Mouse (Mus musculus): ENCODE data around the gene Ddah2.

Gene Ddah2

DNA sequence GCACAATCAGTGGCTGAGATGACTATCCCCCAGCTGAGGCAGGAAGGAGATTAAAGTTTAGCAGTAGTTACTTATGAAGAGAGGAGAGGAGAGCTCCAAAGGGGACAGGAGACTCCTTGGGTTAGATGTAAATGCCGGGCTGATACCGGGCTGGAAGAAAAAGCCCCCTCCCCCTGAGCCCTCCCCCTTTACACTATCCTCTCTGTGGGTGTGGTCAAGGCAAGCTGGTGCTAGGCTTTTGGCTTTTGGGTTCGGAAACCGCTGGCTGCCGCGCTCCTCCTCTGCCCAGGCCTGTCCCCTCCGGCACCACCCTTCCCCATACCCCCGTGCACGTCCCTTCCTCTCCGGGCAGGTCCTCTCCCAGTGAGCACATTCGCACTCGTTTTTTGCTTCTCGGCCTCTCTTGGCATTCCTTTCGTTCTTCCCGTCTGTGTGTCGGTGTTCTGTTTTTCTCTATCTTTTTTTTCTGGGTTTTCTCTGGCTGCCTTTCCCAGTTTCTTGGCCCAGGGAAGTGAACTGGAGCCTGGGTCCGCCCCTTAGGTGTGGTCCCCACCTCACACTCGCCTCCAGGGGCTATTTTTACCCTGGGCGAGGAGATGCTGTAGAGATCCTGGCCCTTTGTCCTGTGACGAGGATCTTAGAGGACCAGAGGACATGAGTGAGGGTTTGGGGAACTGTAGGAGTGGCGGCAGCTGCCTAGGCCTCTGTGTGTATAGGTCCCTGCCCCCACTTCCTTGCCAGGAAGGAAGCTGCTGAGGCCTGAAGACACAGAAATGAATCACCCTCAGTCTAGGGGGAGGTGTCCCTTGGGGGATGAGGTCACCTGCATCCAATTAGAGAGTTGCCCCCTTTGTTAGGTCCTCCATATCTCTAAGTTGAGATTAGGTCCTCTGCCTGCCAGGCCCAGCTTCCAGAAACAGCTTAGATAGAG, 7.4 kb upstream of the Ddah2 start:
- DNase-seq (ENCODE audit: low spot score), result peak; percentile 90

DNA sequence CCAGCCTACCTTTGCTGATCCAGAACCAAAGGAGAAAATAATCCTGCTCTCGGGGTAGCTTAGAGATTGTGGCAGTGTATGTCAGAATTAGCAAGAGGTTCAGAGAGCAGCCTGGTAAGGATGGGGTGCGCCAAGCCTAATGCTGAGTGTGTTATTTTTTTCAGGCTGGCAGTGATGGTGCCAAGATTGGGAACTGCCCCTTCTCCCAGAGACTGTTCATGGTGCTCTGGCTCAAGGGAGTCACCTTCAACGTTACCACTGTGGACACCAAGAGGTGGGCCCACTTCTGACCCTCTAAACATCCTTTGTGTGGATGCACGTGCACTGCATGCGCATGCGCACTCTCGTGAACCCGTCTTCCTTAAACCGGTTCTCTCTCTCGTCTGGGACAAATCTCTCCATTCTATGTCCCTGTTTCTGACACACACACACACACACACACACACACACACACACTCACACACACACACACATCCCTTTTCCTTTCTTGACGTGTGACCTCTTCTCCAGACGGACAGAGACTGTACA, 6.5 kb upstream of the Ddah2 start:
- no peak for DNase-seq (ENCODE audit: low spot score)

DNA sequence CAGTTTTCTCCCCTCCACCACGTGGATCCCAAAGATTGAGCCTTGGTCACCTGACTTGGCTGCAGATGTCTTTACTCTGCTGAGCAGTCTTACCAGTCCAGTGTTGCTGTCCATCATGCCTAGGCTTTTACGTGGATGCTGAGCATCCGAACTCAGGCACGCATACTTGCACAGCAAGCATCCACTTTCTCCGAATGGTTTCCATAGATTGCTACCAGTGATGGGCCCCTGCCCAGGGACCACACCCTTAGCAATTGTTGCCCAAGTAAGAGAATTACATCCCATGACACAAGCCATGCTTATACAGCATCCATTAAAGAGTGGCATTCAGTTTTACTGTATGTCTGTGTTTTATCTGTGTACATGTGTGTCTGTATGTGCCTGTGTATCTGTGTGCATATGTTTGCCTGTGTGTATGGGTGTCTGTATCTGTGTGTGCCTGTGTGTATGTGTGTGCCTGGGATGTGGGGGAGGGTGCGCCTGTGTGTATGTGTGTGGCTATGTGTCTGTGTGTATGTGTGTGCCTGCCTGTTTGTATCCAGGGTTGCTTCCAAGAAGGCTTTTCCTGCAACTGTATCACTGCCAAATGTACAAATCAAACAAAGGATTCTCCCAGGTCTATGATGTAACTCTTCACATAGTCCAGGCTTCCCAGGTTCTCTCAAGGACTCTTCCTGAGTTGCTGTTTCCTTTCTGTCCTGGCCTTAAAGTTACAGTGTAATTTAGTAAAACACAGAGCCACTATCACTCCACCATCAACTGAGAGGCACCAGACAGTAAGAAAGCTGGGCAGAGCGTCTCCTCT, 2.9 kb upstream of the Ddah2 start:
- DNase-seq (ENCODE audit: low spot score), result peak; percentile 43

DNA sequence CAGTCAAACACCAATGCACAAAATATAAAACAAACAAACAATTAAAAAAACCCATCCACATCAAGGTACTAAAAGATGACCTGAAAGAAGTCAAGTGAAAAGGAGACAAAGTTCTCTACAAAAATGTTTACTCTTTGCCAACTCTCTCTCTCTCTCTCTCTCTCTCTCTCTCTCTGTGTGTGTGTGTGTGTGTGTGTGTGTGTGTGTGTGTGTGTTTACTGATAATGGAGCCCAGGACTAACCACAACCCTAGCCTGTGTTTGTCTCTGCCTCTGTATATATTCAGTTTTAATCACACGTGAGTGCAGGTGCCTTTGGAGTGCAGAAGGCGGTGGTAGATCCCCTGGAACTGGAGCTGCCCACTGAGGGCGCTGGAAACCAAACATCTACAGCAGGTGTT, 1.7 kb upstream of the Ddah2 start:
- DNase-seq (ENCODE audit: low spot score), result no peak

DNA sequence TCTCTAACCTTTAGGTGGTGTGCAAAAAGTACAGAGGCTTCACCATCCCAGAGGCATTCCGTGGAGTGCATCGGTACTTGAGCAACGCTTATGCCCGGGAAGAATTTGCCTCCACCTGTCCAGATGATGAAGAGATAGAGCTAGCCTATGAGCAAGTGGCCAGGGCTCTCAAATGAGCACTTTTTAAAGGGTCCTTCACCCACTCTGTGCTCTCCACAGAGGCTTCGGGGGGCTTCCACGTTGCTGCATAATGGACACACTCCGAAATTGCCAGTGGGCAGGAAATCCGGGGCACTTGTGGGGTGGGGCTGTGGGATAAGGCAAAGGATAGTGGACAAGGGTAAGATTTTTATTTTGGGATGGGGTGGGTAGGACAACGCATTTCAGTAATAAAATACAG, 519 bp upstream of the Ddah2 start:
- DNase-seq (ENCODE audit: low spot score), result no peak

DNA sequence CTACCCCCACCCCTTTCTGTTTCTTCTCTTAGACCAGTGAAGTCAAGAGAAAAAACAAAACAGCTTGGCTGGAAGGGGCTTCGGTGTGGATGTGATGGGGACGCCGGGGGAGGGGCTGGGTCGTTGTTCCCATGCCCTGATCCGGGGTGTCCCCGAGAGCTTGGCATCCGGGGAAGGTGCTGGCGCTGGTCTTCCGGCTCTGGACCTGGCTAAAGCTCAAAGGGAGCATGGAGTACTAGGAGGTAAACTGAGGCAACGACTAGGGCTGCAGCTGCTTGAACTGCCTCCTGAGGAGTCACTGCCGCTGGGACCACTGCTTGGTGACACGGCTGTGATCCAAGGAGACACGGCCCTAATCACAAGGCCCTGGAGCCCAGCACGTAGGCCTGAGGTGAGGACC, 1.2 kb downstream of the Ddah2 start:
- no peak for DNase-seq (ENCODE audit: low spot score)

DNA sequence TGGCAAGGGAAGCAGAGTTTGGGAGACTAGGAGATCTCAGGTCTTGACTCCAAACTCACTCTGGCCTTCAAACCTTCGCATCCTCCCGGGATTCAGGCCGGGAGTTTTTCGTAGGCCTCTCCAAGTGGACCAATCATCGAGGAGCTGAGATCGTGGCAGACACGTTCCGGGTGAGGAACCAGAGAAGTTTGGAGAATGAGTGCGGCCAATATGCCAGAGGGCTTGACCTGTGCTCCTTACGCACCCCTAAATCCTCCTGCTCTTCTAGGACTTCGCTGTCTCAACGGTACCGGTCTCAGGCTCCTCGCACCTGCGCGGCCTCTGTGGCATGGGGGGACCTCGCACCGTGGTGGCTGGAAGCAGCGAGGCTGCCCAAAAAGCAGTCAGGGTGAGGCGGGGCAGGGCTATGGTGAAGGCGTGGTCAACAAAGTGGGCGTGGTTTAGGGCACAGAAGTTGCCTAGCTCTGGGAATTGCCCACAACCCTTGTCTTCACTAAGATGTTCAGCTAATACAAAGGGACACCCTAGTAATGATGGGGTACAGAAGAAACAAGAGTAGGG, 2.0 kb downstream of the Ddah2 start:
- DNase-seq (ENCODE audit: low spot score), result no peak

DNA sequence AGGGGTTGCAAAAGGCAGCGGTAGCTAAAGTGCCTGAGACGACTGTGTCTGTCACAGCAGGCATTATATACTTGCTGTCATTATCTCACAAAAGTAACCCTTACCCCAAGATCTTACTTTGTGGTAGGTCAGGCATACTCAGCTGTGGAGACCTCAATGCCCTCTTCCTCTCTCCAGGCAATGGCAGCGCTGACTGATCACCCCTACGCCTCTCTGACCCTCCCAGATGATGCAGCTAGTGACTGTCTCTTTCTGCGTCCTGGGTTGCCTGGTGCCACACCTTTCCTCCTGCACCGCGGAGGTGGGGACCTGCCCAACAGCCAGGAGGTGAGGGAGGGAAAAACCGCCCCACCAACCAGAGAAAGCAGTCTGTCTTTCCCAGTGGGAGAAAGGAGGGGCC, 2.5 kb downstream of the Ddah2 start:
- no peak for DNase-seq (ENCODE audit: low spot score)

DNA sequence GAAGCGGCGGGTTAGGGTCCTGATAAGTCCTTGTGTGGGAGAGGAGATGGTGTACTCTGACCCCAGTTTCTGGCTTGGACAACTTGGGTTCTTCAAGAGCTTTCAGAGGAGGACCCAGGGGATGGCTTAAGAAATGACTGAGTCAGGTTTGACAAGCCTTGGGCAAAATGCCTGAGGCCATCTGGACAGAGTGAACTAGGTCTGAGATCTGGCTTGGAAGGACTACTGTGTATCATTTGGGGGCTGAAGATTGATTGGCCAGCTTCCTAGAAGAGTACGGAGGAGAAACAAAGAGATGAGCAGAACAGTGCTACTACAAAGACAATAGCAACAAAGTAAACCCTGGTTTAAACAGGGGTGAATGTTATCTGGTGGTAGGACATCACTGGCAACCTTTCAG, 4.6 kb downstream of the Ddah2 start:
- DNase-seq (ENCODE audit: low spot score), result peak; percentile 63

DNA sequence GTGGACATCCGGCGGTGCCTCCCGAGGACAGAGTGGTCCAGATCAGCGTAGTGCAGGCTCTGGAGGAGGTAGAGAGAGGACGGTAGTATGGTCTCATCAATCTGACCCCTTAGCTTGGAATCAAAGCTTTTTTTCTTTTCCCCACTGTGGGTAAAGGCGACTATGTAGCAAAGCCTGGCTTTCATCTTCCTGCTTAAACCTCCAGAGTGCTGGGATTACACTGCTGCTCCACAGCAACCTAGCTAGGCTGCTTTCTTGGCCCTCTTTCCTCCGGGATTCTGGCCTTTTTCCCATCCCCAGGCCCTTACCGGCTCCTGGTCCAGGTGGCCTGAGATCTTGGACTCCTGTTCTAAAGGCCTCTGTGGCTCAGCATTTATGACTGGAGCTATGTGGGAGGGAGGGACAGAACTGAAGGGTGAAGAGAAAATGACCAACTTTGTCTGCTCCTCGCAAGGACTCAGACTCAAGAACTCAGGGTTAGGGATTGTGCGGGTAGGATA, 5.6 kb downstream of the Ddah2 start:
- DNase-seq (ENCODE audit: low spot score), result no peak

DNA sequence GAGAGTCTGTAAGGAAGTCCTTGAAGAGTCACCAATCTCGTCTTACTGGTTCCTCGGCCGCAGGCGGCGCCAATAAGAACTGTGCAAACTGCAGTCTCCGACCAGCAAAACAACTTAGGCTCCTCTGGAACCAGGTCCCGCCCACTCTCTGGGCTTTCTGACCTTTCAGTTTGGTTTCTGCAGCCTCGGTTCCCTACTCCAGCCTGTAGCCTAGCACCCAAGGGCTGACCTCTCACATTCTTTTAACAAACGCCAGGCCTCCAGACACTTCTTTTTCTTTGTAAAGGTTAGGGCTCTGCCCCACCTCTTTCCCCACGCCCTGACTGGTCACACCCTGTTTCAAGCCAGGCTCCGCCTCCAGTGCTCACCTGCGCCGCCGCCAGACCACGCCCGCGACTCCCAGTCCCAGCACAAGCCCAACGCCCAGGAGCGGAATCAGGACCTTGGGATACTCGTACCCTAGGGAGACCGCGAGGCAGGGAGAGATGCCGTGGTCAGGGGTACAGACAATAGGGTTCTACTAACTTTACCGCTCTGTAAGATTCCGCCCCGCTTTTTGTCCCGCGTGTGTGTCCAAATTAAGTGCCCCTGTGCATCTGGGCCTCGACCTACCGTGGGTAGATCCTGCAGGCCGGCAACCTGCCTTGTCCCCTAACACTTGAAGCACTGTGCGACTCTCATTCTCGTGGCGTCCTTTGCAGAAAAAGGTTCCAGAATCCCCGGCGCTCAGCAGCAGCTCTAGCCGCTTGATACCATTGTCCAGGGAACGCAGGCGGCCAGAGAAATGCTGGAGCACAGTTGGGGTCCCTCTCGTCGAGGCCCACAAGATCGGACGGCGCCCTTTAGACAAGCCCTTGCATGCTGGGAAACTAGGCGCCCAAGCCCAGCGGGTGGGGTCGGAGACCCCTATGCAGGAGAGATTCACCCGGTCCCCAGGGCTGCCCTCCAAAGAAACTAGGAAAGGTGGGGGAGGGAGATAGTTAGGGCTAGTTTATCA, 6.4 kb downstream of the Ddah2 start, which contains the start of gene Ly6g6c:
Gene Ly6g6c, plus strand, starts transcription at position 438 of the 997 bp plus-strand sequence.
- no peak for DNase-seq (ENCODE audit: low spot score)

DNA sequence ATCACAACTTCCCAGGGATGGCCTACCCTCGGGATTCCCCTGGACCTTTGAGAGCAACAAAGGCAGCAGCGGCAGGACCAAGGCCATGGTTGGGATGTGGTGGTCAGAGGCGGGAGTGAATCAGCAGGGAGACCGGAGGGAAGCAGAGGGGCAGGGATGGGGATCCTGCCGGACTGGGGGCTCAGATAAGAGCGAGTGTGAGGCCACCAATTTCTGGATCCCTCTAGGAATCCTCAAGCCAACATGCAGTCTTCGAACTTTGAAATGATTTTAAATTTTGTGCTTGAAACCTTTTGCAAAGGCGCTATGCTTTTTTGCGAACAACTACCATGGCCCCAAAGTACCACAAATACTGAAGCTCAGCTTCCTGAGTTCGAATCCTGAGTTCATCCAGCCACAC, 7.2 kb downstream of the Ddah2 start, which contains the start of gene Mpig6b:
Gene Mpig6b, minus strand, starts transcription at position 101 of the 400 bp plus-strand sequence.
- no peak for DNase-seq (ENCODE audit: low spot score)

DNA sequence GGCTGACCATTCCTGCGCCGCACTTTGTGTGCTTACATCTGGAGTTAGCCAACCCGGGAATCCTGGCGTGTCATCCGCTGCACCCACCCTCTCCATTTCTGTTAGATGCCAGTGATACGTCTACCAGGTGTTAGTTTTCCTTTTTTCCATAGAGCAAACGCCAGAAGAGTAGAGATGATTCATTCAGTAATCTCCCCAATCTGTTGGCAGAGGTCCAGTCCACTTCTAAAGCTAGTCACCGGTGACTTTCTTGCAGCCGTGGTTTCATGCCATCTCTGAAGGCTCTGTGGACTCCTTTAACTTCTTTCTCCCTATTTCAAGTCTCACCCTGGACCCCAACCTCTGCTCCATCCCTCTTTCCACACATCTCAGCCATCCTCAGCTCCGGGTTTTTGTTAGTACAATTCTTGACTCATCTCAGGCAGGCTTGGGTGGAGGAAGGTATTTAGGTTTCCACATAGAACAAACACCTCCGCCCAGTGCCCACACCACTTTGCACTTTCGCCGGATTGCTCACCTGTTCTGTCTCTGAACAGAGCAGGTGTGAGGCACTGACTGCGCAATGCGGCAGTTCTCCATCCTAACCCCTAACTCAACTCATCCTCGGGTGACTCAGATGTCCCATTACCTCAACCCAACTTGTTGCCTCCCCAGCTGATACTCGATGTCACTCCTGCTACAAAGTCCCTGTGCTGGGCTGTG, 9.5 kb downstream of the Ddah2 start:
- peak; percentile 71 for DNase-seq (ENCODE audit: low spot score)

DNA sequence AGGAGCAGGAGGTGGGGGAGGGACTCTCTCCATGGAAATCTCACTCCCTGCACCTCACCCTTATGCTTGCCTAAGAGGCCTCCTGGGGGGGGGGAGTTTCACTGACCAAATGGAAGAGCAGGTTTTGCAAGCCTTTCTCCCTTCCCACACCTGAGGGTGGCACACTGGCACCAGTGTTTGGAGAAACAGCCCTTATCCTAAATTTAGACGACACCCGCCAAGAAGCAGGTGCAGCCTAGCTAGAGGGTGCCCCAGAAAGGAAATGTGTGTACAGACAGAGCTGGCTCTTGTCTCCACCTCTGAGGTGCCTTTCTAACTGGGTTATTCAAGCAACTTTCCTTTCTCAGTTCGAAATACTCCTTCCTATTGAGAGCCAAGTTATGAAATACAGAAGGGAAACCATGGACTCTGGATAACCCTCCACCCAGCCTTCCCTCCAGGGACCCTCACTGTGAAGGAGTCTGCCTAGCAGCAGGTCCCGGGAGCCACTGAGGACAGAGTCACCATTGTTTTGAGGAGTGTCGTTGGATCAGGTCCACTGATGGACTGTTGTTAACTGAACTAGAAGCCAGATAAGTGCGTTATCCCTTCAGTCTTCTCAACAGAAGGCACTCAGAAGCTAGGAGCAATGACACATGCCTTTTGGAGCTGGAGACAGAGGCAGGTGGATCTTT, 11.9 kb downstream of the Ddah2 start:
- no peak for DNase-seq (ENCODE audit: low spot score)

DNA sequence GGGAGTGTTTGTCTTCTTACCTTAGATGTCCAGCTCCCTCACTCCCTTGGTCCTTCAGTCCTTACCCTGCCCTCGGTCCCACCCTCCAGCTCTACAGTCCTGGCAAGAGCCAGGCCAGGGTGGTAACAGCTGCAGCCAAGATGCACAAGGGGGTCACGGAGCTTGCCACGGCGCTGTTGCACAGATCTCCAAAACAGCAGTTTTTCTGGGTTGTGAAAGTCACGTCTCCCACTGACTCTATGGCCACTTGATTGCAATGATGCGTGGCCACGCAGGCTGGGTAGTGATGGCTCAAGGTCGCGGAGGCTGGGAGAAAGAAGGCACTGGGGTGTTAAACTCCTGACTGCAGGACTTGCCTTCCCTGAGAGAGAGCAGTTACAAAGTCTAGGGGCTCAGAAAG, 12.6 kb downstream of the Ddah2 start:
- DNase-seq (ENCODE audit: low spot score), result no peak

DNA sequence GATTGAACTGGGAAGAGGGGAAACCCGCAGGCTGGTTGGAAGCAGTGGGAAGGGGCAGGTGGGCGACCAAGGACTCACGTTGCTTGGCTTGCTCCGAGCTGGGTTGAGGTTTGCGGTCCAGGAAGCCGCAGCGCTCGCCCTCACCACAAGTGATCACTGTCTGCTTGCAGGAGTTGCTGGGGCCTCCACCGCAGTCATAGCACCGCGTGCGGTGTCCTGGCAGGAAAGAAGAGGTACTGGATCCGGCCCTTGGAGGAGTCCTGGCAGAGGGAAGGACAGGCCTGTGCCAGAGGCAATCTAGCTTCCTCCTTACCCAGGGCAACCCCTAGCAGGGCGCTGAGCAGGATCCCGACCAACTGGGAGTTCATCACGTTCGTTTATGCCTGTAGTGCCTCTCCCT, 15.3 kb downstream of the Ddah2 start:
- no peak for DNase-seq (ENCODE audit: low spot score)

DNA sequence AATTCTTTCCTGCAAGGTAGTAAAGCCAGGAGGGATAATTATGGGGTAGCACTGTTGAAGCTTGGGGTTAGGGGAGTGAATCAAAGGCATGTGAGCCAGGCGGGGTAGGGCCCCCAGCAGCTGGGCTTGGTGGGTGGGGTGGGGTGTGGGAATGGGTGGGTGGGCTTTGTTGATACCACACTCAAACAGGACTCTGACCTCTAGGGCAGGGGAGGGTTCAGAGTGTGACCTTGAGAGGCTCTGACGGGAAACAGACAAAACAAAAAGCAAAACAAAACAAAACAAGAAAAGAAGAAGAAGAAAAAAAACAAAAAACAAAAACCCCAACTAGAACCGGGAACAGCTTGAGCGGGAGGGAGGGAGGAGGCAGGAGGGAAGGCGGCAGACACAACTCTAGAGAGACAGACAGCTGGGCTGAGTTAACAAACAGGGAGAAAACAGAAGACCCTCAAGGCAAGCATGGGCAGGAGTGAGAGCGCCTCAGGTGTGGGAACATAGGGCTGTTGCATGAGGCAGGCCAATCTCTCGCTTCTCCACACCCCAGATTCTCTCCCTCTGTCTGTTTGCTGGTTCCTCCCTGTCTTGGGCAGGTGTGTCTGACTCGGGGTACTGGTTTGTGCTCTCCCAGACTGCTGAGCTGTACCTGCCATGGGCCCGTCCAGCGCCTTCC, 17.8 kb downstream of the Ddah2 start, which contains the start of gene Ly6g6e:
Gene Ly6g6e, plus strand, starts transcription at position 396 of the 670 bp plus-strand sequence.
- DNase-seq (ENCODE audit: low spot score), result no peak

DNA sequence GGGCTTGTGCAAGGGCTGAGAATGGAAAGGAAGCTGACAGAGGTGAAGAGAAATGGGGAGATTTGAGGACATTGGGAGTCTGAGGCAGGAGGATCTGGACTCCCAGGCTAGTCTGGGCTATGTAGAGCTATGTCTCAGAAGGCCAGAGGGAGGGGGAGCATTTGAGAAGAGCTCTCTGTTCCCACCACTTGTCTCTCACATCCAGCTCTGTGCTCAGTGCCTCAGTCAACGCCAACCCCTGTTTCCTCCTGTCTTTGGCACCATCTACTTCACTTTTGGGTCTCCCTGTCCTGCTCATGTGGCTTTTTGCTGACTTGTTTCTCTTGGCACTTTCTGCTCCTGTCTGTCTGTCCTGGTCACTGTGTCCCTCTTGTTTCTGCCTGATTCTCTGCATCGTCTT, 18.4 kb downstream of the Ddah2 start:
- no peak for DNase-seq (ENCODE audit: low spot score)

DNA sequence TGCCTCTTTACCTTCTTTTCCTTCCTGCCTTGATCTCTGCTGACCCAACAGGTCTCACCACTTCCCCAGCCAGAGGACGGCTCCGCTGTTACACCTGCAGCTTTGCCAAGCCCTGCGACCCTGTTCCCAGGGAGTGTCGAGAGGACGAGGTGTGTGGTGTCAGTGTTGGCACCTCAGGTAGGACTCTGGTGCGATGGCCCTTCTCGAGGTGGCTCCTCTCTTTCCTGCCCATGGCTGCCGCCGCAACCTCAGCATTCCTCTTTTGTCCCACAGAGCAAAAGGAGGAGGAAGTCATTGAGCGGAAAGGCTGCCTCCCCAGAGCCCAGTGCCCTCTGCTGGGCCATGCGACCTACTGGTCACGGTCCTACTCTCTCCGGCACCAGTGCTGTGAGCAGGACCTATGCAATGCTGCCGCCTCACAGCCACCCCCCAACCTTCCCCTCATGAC, 19.0 kb downstream of the Ddah2 start, which contains the start of gene Ly6g6d:
Gene Ly6g6d, minus strand, starts transcription at position 280 of the 448 bp plus-strand sequence.
- DNase-seq (ENCODE audit: low spot score), result no peak

All from MN1 (cell line).